Mouse (Mus musculus) effector memory CD4-positive, alpha-beta T cell, adult 5 months (primary cell): Measurements from ENCODE around the gene Rhof. TPM values are rescaled to one million over a fixed set of nuclear protein-coding genes. Genes with fewer than 3 reads are reported as not detected.

Experiments used
- polyA plus RNA-seq: library from polyadenylated mRNA; unstranded; fragments of 100-300 nt; shearing (Covaris generic); gene quantifications from one replicate; pipeline ENCODE4 v1.2.1, GENCODE M21; 2017

Rhof gene
- 98.0 TPM for polyA plus RNA-seq

DNA sequence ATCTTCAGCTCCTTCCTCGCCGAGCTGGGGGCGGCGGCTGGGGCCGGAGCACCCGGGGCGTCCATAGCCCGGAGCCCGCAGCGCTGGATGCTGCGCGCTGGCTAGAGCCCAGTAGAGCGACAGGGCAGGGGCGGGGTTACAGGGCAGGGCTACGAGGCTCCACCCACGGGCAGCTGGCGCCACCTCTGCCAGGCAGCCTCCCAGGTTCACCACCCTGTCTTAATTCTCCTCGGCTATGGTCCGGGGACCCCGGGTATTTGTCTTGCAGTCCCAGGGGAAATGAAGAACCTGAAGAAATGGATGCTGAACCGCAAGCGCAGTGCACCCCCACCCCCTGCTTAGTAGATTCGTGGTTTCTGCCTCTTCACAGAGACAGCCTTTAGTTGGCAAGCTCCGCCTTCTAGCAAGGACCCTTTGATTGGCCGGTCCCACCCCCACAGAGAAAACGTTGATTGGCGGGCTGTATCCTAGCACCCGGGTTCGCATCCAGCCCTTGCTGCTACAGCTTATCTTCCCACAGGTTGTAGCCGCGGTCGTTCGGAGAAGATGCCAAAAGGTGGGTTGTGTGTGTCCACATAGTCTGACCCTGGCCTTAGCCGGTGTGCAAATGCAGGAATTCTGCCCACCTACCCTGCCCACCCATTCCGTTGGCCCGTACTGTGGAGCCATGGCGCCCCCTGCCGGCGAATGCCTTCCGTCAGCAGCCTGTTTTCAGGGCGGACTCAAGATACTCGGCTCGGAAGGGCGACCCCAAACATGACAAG is at the start of gene Rhof:
Gene Rhof, minus strand, starts transcription at position 385 of the 764 bp plus-strand sequence.

DNA sequence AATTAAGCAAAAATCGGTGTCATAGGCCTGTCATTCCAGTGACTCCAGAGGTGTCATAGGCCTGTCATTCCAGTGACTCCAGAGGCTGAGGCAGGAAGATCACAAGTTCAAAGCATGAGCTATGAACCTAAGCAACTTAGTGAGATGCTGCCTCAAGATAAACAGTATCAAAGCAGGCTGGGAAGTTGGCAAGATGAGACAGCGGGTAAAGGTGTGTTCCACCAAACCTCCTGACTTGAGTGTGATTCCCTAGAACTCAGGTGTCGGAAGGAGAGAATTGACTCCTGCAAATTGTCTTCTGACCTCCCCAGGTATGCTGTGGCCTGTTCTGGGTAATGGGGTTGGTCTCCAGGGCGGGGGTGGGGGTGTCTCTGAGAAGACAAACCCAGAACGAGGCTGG is 36.8 kb upstream of the Rhof start, which contains the start of gene Psmd9:
Gene Psmd9, plus strand, starts transcription at position 130 of the 400 bp plus-strand sequence.

DNA sequence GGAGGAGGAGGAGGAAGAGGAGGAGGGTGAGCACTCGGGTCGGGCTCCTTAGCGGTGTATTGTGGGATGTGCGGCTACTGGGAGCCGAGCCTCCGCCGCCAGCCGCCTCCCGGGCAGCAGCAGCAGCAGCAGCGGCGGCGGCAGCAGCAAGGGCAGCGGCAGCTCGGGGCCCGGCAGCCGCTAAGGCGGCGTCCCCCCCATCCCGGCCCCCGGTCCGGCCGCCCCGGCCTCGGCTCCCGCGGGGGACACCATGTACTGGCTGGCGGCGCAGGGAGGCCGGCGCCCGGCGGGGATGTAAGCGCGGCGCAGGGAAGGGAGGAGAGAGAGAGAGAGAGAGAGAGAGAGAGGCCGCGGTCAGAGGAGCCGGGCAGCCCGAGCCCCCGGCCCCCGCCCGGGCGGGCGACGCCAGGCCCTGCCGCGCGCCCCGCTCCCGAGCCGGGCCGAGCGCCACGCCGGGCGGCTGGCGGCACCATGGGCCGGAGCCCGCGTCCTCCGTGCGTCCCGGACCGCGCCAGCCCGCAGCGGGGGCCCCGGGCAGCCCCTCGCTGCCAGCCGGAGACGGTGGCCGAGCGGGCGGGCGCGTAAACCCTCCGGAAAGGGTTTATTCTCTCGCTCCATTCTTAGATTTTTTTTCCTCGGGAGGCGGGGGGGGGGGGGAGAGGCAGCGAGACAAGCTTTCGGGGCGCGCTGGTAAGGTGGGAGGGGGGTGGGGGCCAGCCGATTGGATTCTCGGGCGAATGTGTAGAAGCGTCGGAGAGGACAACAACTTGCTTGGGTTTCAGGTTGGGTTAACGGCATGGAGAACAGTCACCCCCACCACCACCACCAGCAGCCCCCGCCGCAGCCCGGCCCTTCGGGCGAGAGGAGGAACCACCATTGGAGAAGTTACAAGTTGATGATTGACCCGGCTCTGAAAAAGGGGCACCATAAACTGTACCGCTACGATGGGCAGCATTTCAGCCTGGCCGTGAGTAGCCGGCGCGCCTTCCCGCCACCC is 10.0 kb upstream of the Rhof start, which contains the start of gene Setd1b:
Gene Setd1b, plus strand, starts transcription at position 33 of the 997 bp plus-strand sequence.

DNA sequence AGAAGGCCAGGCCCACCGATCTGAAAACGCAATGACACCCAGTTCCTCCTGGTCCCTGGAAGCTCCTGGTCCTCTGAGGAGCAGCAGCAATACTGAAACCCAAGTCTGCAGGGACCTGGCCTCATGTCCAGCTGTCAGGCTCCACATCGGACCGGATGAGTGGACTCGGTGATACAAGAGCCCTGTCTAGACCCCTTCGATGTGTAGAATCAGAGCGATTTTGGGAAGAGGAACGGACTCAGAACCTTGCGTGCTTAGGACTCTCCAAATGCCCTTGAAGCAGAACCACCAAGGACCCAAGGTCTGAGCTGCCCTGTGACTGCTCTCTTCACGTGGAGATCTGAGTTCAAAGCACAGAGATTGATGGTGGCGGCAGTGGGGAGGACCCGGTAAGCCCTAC is 64.4 kb downstream of the Rhof start, which contains the start of gene Tmem120b:
Gene Tmem120b, plus strand, starts transcription at position 301 of the 400 bp plus-strand sequence.

Other genes starting within 250 kb of the Rhof start
- gene Kdm2b, start 142.9 kb downstream of the Rhof start, polyA plus RNA-seq = 110 TPM
- gene Orai1, start 117.6 kb downstream of the Rhof start, polyA plus RNA-seq = 499 TPM
- gene Morn3, start 85.7 kb downstream of the Rhof start, polyA plus RNA-seq = 2.2 TPM
- 3.2 TPM for gene Tmem120b, start 64.3 kb downstream of the Rhof start, polyA plus RNA-seq
- 7.5 TPM for gene Setd1b, start 9.5 kb upstream of the Rhof start, polyA plus RNA-seq
- gene Psmd9, start 36.7 kb upstream of the Rhof start, polyA plus RNA-seq = 35.2 TPM
- gene Hpd, start 50.0 kb upstream of the Rhof start, polyA plus RNA-seq = not detected
- 0.61 TPM for gene Wdr66, start 119.4 kb upstream of the Rhof start, polyA plus RNA-seq
- gene Bcl7a, start 211.1 kb upstream of the Rhof start, polyA plus RNA-seq = 6.4 TPM